Mouse (Mus musculus) testis, adult 2 months (tissue): ENCODE data around the gene G430095P16Rik.

ENCODE experiments used
- CTCF ChIP-seq: fragments of 200-500 bp; IDR thresholded peaks from 2 replicates; pipeline ENCODE4 v1.5.1; 2012; ENCODE audit warnings: low read depth, mild to moderate bottlenecking, inconsistent platforms, low read length, moderate library complexity; ENCODE audit not compliant: control insufficient read depth, insufficient read depth, insufficient replicate concordance
- POLR2A ChIP-seq: fragments of 200-500 bp; IDR thresholded peaks from 2 replicates; pipeline ENCODE4 v1.6.1; 2012; ENCODE audit warnings: low read depth, mild to moderate bottlenecking, inconsistent platforms, low read length, moderate library complexity; ENCODE audit not compliant: control insufficient read depth

- TF ChIP-seq POLR2A (no peak), CTCF (no peak)
Measured at GRCm38 (mm10) chr8:84772628-84773027, 49.8 kb downstream of the G430095P16Rik start.
